Mouse (Mus musculus) bone marrow, adult 2 months (tissue): ENCODE data around the gene 2210011C24Rik. TPM values are rescaled to one million over a fixed set of nuclear protein-coding genes. Genes with fewer than 3 reads are reported as not detected.
A peak's percentile ranks its signal among the peaks of the same experiment; 100 is the strongest.

Experiments used
- H3K27ac ChIP-seq: fragments of 200-500 bp; 2 replicates; pipeline ENCODE4 v1.5.1; 2012; ENCODE audit warnings: low read depth, mild to moderate bottlenecking, control low read depth, inconsistent platforms, low read length; ENCODE audit not compliant: control insufficient read depth, poor library complexity, insufficient read depth
- H3K4me1 ChIP-seq: fragments of 200-500 bp; 2 replicates; pipeline ENCODE4 v1.6.1; 2011; ENCODE audit warnings: low read length; ENCODE audit not compliant: control insufficient read depth, insufficient read depth
- H3K4me3 ChIP-seq: fragments of 200-500 bp; replicated peaks from 2 replicates; pipeline ENCODE3; 2011; ENCODE audit warnings: mild to moderate bottlenecking, low read depth, low read length, control low read depth; ENCODE audit not compliant: control insufficient read depth
- CTCF ChIP-seq: fragments of 200-500 bp; IDR thresholded peaks from 2 replicates; pipeline ENCODE4 v1.5.1; 2011; ENCODE audit warnings: low read length, control low read depth; ENCODE audit not compliant: control insufficient read depth, insufficient read depth
- POLR2A ChIP-seq: fragments of 200-500 bp; IDR thresholded peaks from 2 replicates; pipeline ENCODE4 v1.6.1; 2011; ENCODE audit warnings: low read depth, mild to moderate bottlenecking, control low read depth, low read length, borderline replicate concordance; ENCODE audit not compliant: control insufficient read depth
- WGBS: fragments of 180-500 bp; shearing (Covaris S2); methylation state at CpG from one replicate; pipeline ENCODE4 v1.1.7; 2018; 5-methylcytosine and 5-hydroxymethylcytosine counted together
- polyA plus RNA-seq: library from polyadenylated mRNA; stranded (reverse); fragments of >200 nt; gene quantifications from 2 replicates; pipeline ENCODE4 v1.2.4, GENCODE M21; 2011; ENCODE audit warnings: low replicate concordance; ENCODE audit not compliant: missing spikeins, insufficient read depth, insufficient read length

Gene 2210011C24Rik
- not detected in 2 replicates for polyA plus RNA-seq

- peak within 1 kb of the TSS; percentile 44 for H3K4me3 ChIP-seq
- WGBS: 2% methylated on average over 45 of the region's 45 CpGs
- H3K27ac ChIP-seq: no peak within 1 kb of the TSS; the same call in 1 of the 2 replicates
- no peak for TF ChIP-seq CTCF
- TF ChIP-seq POLR2A: no peak
- H3K4me1 ChIP-seq: no peaks in the 10 kb centered on the region
Measured at GRCm38 (mm10) chr8:84011705-84012498, at the start of gene 2210011C24Rik. Gene 2210011C24Rik (minus strand): TSS chr8:84012171.

- WGBS: 66% methylated on average over 2 of the region's 2 CpGs
Measured at GRCm38 (mm10) chr8:84060245-84060644, 48.3 kb upstream of the 2210011C24Rik start.

GRCm38 (mm10) chr8:84059226-84059625 lies 47.3 kb upstream of the 2210011C24Rik start:
- Histone ChIP-seq H3K4me1 (peaks cover 4% of the 10 kb centered on the region; the same call in 1 of the 2 replicates), H3K27ac (no peak overlapping the region), H3K4me3 (no peak overlapping the region)
- WGBS: 92% methylated on average over 2 of the region's 2 CpGs
- TF ChIP-seq POLR2A (no peak), CTCF (no peak)

More at GRCm38 (mm10) chr8:84060245-84060644, 48.3 kb upstream of the 2210011C24Rik start:
- TF ChIP-seq CTCF (no peak), POLR2A (no peak)
- H3K4me1 ChIP-seq: peaks cover 5% of the 10 kb centered on the region; the same call in 1 of the 2 replicates
- no peak overlapping the region for H3K4me3 ChIP-seq
- H3K27ac ChIP-seq: no peak overlapping the region

GRCm38 (mm10) chr8:84057827-84058226 lies 45.9 kb upstream of the 2210011C24Rik start:
- no peaks in the 10 kb centered on the region for H3K4me1 ChIP-seq
- no peak overlapping the region for H3K4me3 ChIP-seq
- TF ChIP-seq POLR2A: no peak
- TF ChIP-seq CTCF: no peak
- 77% methylated on average over 1 of the region's 1 CpGs for WGBS
- H3K27ac ChIP-seq: no peak overlapping the region

- WGBS: 93% methylated on average over 5 of the region's 5 CpGs
- Histone ChIP-seq H3K27ac (no peak overlapping the region), H3K4me1 (no peaks in the 10 kb centered on the region; the same call in 1 of the 2 replicates), H3K4me3 (no peak overlapping the region)
- no peak for TF ChIP-seq POLR2A
Measured at GRCm38 (mm10) chr8:84053229-84053628, 41.3 kb upstream of the 2210011C24Rik start.

GRCm38 (mm10) chr8:84052746-84053145 lies 40.8 kb upstream of the 2210011C24Rik start:
- Histone ChIP-seq H3K4me1 (no peaks in the 10 kb centered on the region; the same call in 1 of the 2 replicates), H3K4me3 (no peak overlapping the region), H3K27ac (no peak overlapping the region)
- TF ChIP-seq CTCF (no peak), POLR2A (no peak)
- WGBS: 47% methylated on average over 3 of the region's 3 CpGs

- 73% methylated on average over 5 of the region's 5 CpGs for WGBS
- H3K4me3 ChIP-seq: no peak overlapping the region
- no peaks in the 10 kb centered on the region; the same call in 1 of the 2 replicates for H3K4me1 ChIP-seq
- no peak overlapping the region for H3K27ac ChIP-seq
- TF ChIP-seq POLR2A (no peak), CTCF (no peak)
Measured at GRCm38 (mm10) chr8:84048171-84048570, 36.2 kb upstream of the 2210011C24Rik start.

GRCm38 (mm10) chr8:84046505-84046904 lies 34.5 kb upstream of the 2210011C24Rik start:
- H3K4me1 ChIP-seq: peaks cover 2% of the 10 kb centered on the region; the same call in 1 of the 2 replicates
- no peak overlapping the region for H3K27ac ChIP-seq
- no peak for TF ChIP-seq CTCF
- TF ChIP-seq POLR2A: no peak
- no peak overlapping the region for H3K4me3 ChIP-seq
- 77% methylated on average over 3 of the region's 3 CpGs for WGBS
